Mouse (Mus musculus): ENCODE data around the gene 4932438A13Rik. TPM values are rescaled to one million over a fixed set of nuclear protein-coding genes. Genes with fewer than 3 reads are reported as not detected.

The 4932438A13Rik gene
- polyA plus RNA-seq, 1 experiment from 2014 or later = 32.4 TPM

GRCm38 (mm10) chr3:37037979-37038378 is 175.1 kb downstream of the 4932438A13Rik start:
- peaks cover 25% of the 10 kb centered on the region for H3K36me3 ChIP-seq

GRCm38 (mm10) chr3:37039811-37040210 is 176.9 kb downstream of the 4932438A13Rik start:
- no peaks in the 10 kb centered on the region for H3K27me3 ChIP-seq (ENCODE audit: insufficient read depth, poor library complexity, severe bottlenecking)
- peaks cover 29% of the 10 kb centered on the region for H3K36me3 ChIP-seq
- no peak overlapping the region for H3K27ac ChIP-seq
- DNase-seq (ENCODE audit: low spot score) = no peak
- H3K4me3 ChIP-seq = no peak overlapping the region
- no peaks in the 10 kb centered on the region for H3K4me1 ChIP-seq
- no peaks in the 10 kb centered on the region for H3K9me3 ChIP-seq

More at GRCm38 (mm10) chr3:37037979-37038378, 175.1 kb downstream of the 4932438A13Rik start:
- 89% methylated on average over 2 of the region's 2 CpGs for WGBS
- Histone ChIP-seq H3K27ac (no peak overlapping the region), H3K9me3 (no peaks in the 10 kb centered on the region), H3K4me1 (no peaks in the 10 kb centered on the region), H3K4me3 (no peak overlapping the region), H3K27me3 (ENCODE audit: insufficient read depth, poor library complexity, severe bottlenecking) (no peaks in the 10 kb centered on the region)
- DNase-seq (ENCODE audit: low spot score) = no peak

GRCm38 (mm10) chr3:37051491-37051890 is 188.6 kb downstream of the 4932438A13Rik start:
- 97% methylated on average over 1 of the region's 1 CpGs for WGBS
- Histone ChIP-seq H3K4me1 (no peaks in the 10 kb centered on the region), H3K27me3 (ENCODE audit: insufficient read depth, poor library complexity, severe bottlenecking) (no peaks in the 10 kb centered on the region), H3K36me3 (peaks cover 29% of the 10 kb centered on the region), H3K9me3 (no peaks in the 10 kb centered on the region), H3K4me3 (no peak overlapping the region), H3K27ac (no peak overlapping the region)
- DNase-seq (ENCODE audit: low spot score) = no peak

GRCm38 (mm10) chr3:37063406-37063805 is 200.5 kb downstream of the 4932438A13Rik start, which contains the start of gene Adad1:
TSS of gene Adad1 (plus strand) at chr3:37063527.
- Histone ChIP-seq H3K27me3 (ENCODE audit: insufficient read depth, poor library complexity, severe bottlenecking) (no peaks in the 10 kb centered on the region), H3K27ac (peak within 1 kb of the TSS; percentile 64), H3K4me1 (peaks cover 5% of the 10 kb centered on the region), H3K4me3 (peak within 1 kb of the TSS; percentile 53), H3K36me3 (no peaks in the 10 kb centered on the region), H3K9me3 (no peaks in the 10 kb centered on the region; the same call in 1 of the 2 replicates)
- 43% methylated on average over 39 of the region's 39 CpGs for WGBS
- no peak for DNase-seq (ENCODE audit: low spot score)

- no peak overlapping the region for H3K4me3 ChIP-seq
- no peaks in the 10 kb centered on the region for H3K4me1 ChIP-seq
- no peaks in the 10 kb centered on the region for H3K36me3 ChIP-seq
- no peak for DNase-seq (ENCODE audit: low spot score)
- H3K27me3 ChIP-seq (ENCODE audit: insufficient read depth, poor library complexity, severe bottlenecking) = no peaks in the 10 kb centered on the region
- H3K27ac ChIP-seq = no peak overlapping the region
- peaks cover 7% of the 10 kb centered on the region for H3K9me3 ChIP-seq
These were observed 210.3 kb downstream of the 4932438A13Rik start for GRCm38 (mm10) chr3:37073211-37073610.

GRCm38 (mm10) chr3:37084860-37085259 is 222.0 kb downstream of the 4932438A13Rik start:
- H3K4me1 ChIP-seq = no peaks in the 10 kb centered on the region
- H3K27me3 ChIP-seq (ENCODE audit: insufficient read depth, poor library complexity, severe bottlenecking) = no peaks in the 10 kb centered on the region
- WGBS = 72% methylated on average over 4 of the region's 4 CpGs
- no peaks in the 10 kb centered on the region for H3K9me3 ChIP-seq
- H3K4me3 ChIP-seq = no peak overlapping the region
- H3K27ac ChIP-seq = no peak overlapping the region
- no peak for DNase-seq (ENCODE audit: low spot score)
- no peaks in the 10 kb centered on the region for H3K36me3 ChIP-seq

GRCm38 (mm10) chr3:37090721-37091120 is 227.8 kb downstream of the 4932438A13Rik start:
- Histone ChIP-seq H3K36me3 (no peaks in the 10 kb centered on the region), H3K4me3 (no peak overlapping the region), H3K27ac (no peak overlapping the region), H3K9me3 (no peaks in the 10 kb centered on the region), H3K4me1 (no peaks in the 10 kb centered on the region), H3K27me3 (ENCODE audit: insufficient read depth, poor library complexity, severe bottlenecking) (no peaks in the 10 kb centered on the region)
- no peak for DNase-seq (ENCODE audit: low spot score)

Other genes with a start within 250 kb of the 4932438A13Rik start
- 12.2 and 12.6 TPM in 2 replicates for gene Bbs7, start 249.6 kb upstream of the 4932438A13Rik start, polyA plus RNA-seq (2016; fragmentation: Nextera tagmentation; extraction: Ambion mirVana)
- gene Trpc3, start 172.9 kb upstream of the 4932438A13Rik start, polyA plus RNA-seq (2016; fragmentation: Nextera tagmentation; extraction: Ambion mirVana) = 3.7 and 4.7 TPM in 2 replicates
- 0.44 and 0.64 TPM in 2 replicates for gene Adad1, start 200.4 kb downstream of the 4932438A13Rik start, polyA plus RNA-seq (2016; fragmentation: Nextera tagmentation; extraction: Ambion mirVana)